Mouse (Mus musculus) embryonic fibroblast, embryonic 13.5 days (primary cell): Measurements from ENCODE around the gene Stil.

Source experiments
- CTCF ChIP-seq: IDR thresholded peaks from 2 replicates; pipeline ENCODE4 v1.5.1; 2011; ENCODE audit warnings: mild to moderate bottlenecking, control low read depth, low read length, moderate library complexity, borderline replicate concordance; ENCODE audit not compliant: insufficient read depth
- POLR2A ChIP-seq: IDR thresholded peaks from 2 replicates; pipeline ENCODE4 v1.6.1; 2011; ENCODE audit warnings: low read depth, mild to moderate bottlenecking, control low read depth, low read length, moderate library complexity

DNA sequence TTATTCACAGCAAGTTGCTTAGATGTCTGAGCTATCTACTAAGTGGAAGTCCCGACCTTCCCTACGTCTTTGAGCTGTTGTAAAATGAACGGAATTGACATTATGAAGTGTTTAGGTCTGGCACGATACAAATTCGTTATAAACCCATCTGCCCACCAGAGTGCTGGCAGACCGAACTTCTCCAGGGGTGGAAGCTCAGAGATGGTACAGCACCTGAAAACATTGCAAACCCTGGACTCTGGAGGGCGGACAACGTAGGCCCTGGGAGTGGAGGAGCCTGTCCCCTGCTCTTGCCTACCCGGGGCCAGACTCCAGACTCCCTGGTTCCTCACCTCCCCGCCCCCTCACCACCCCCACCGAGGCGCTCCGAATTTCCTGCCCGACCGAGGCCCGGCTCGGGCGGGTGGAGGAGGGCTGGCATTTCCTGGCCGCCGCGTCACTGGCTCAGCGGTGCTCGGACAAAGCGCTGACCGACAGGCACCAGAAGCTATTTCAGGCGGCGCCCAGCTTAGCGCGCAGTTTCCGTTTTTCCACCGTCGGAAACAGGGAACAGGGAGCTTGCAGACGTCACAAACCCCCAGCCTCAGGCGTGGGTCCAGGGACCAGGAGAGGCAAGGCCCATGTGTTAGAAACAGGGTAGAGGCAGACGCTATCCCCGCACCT, 52.5 kb downstream of the Stil start:
- TF ChIP-seq CTCF (no peak), POLR2A (no peak)
